Mouse (Mus musculus) liver, postnatal 0 days (tissue): ENCODE results near the gene Cldn3. TPM values are rescaled to one million over a fixed set of nuclear protein-coding genes. Genes with fewer than 3 reads are reported as not detected.

Experiments used
- ATAC-seq: fragments of 200-750 bp; cut with Nextera tagmentation; 2 replicates; pipeline ENCODE4 v1.8.0; 2017; ENCODE audit warnings: mild to moderate bottlenecking, moderate library complexity
- DNase-seq: peaks from one replicate; pipeline ENCODE4 v3.0.0-alpha.2; 2016
- H3K27ac ChIP-seq: fragments of 300-500 bp; sonication (generic); 2 replicates; pipeline ENCODE4 v1.5.1; 2014; ENCODE audit warnings: antibody characterized with exemption, moderate library complexity, mild to moderate bottlenecking, low read depth
- H3K27me3 ChIP-seq: fragments of 300-500 bp; sonication (generic); 2 replicates; pipeline ENCODE4 v1.6.1; 2014; ENCODE audit warnings: low read length, control low read depth, mixed read lengths; ENCODE audit not compliant: insufficient read depth
- H3K36me3 ChIP-seq: fragments of 300-500 bp; sonication (generic); replicated peaks from 2 replicates; pipeline ENCODE4 v1.6.1; 2014; ENCODE audit warnings: mild to moderate bottlenecking, control low read depth, low read length, moderate library complexity, mixed read lengths; ENCODE audit not compliant: insufficient read depth
- H3K4me1 ChIP-seq: fragments of 300-500 bp; sonication (generic); 2 replicates; pipeline ENCODE4 v1.6.1; 2014; ENCODE audit warnings: antibody characterized with exemption, mild to moderate bottlenecking, control low read depth; ENCODE audit not compliant: insufficient read depth
- H3K4me2 ChIP-seq: fragments of 300-500 bp; sonication (generic); 2 replicates; pipeline ENCODE4 v1.6.1; 2014; ENCODE audit warnings: low read depth, mild to moderate bottlenecking, low read length, moderate library complexity, mixed read lengths
- H3K4me3 ChIP-seq: fragments of 300-500 bp; sonication (generic); 2 replicates; pipeline ENCODE4 v1.5.1; 2014; ENCODE audit warnings: low read depth, low read length
- H3K9ac ChIP-seq: fragments of 300-500 bp; sonication (generic); replicated peaks from 2 replicates; pipeline ENCODE4 v1.6.1; 2014; ENCODE audit warnings: mild to moderate bottlenecking, moderate library complexity
- H3K9me3 ChIP-seq: fragments of 300-500 bp; sonication (generic); 2 replicates; pipeline ENCODE4 v1.6.1; 2016; ENCODE audit warnings: mild to moderate bottlenecking, control low read depth, low read length, mixed read lengths
- CTCF ChIP-seq: sonication (generic); IDR thresholded peaks from 2 replicates; pipeline ENCODE4 v1.5.1; 2016; ENCODE audit warnings: antibody characterized with exemption, low read depth
- EP300 ChIP-seq: IDR thresholded peaks from 2 replicates; pipeline ENCODE4 v1.6.1; 2016; ENCODE audit warnings: antibody characterized with exemption, low read depth, mild to moderate bottlenecking
- WGBS: fragments of 180-500 bp; shearing (Covaris S2); extraction: QIAGEN DNeasy Blood & Tissue Kit; methylation state at CpG from one replicate; pipeline ENCODE4 v1.1.7; 2014; ENCODE audit not compliant: insufficient replicate concordance; 5-methylcytosine and 5-hydroxymethylcytosine counted together
- polyA plus RNA-seq: library from polyadenylated mRNA; unstranded; fragments of >200 nt; fragmentation: Nextera tagmentation; extraction: Ambion mirVana; gene quantifications from 2 replicates; pipeline ENCODE4 v1.2.1, GENCODE M21; 2015

Gene Cldn3
- polyA plus RNA-seq, 1 experiment from 2014 or later = 65.0 TPM

DNA sequence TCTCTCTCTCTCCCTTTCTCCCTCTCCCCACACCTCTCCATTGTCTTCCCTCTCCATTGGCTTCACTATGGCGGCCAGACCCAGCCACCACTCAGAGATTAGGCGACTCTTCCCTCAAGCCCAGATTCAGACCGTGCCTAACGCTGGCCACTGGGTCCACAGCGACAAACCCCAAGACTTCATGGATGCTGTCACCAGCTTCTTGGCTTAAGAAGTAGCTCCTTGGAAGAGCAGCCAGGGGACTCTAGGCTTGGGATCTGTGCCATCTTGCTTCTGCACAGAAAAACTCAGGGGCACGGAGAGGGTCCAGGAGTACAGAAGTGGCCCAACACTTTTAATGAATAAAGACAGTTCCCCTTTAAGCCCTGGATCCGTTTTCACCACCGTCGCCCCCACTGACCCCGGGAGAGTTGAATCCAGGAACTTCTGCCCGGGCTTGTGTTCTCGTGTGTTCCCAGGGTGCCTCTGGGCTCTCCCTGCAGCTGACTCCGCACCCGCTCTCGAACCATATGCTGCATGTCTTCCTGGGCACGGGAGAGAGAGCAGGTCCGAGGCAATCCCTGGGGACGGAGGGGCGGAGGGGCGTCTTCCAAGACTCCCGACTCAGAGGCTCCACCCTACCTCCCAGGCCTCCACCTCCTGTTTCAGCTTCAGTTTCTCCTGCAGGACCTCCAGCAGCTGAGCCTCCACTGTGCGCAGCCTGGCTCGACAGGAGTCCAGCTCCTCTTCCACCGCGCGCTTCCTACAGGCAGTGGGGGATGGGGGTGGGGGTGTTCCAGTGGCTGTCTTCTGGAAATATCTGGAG, 26.0 kb downstream of the Cldn3 start:
- H3K27me3 ChIP-seq = no peaks in the 10 kb centered on the region
- TF ChIP-seq CTCF (no peak), EP300 (no peak)
- ATAC-seq = no peak
- WGBS = 72% methylated on average over 24 of the region's 26 CpGs
- H3K4me2 ChIP-seq = peak overlapping the region; percentile 34
- H3K36me3 ChIP-seq = no peaks in the 10 kb centered on the region
- peaks cover 22% of the 10 kb centered on the region for H3K4me1 ChIP-seq
- no peak overlapping the region; the same call in 1 of the 2 replicates for H3K9ac ChIP-seq
- 0 out of 2 replicates have a peak overlapping the region, but pooled peaks have one; percentile 4 for H3K4me3 ChIP-seq
- H3K9me3 ChIP-seq = no peaks in the 10 kb centered on the region
- no peak for DNase-seq
- H3K27ac ChIP-seq = peak overlapping the region; percentile 37

- H3K4me2 ChIP-seq = peak overlapping the region; percentile 34
- TF ChIP-seq CTCF = peak; percentile 85
- TF ChIP-seq EP300 = no peak
- no peaks in the 10 kb centered on the region for H3K27me3 ChIP-seq
- H3K4me3 ChIP-seq = 0 out of 2 replicates have a peak overlapping the region, but pooled peaks have one; percentile 4
- peaks cover 21% of the 10 kb centered on the region for H3K4me1 ChIP-seq
- WGBS = 16% methylated on average over 16 of the region's 16 CpGs
- peak; percentile 85 for DNase-seq
- H3K9me3 ChIP-seq = no peaks in the 10 kb centered on the region
- H3K36me3 ChIP-seq = no peaks in the 10 kb centered on the region
- no peak for ATAC-seq
- no peak overlapping the region for H3K9ac ChIP-seq
- H3K27ac ChIP-seq = peak overlapping the region; percentile 37; the same call in 1 of the 2 replicates
These were observed 26.8 kb downstream of the Cldn3 start for GRCm38 (mm10) chr5:135012671-135013441.

- H3K4me3 ChIP-seq = no peak overlapping the region
- no peaks in the 10 kb centered on the region for H3K9me3 ChIP-seq
- WGBS = 18% methylated on average over 7 of the region's 7 CpGs
- no peak overlapping the region for H3K4me2 ChIP-seq
- H3K36me3 ChIP-seq = no peaks in the 10 kb centered on the region
- peaks cover 8% of the 10 kb centered on the region for H3K4me1 ChIP-seq
- peak; percentile 98 for TF ChIP-seq CTCF
- TF ChIP-seq EP300 = no peak
- DNase-seq = peak; percentile 89
- peak overlapping the region; percentile 24 for H3K27ac ChIP-seq
- H3K9ac ChIP-seq = no peak overlapping the region
- H3K27me3 ChIP-seq = no peaks in the 10 kb centered on the region
- ATAC-seq = peak; percentile 44
These were observed 29.5 kb downstream of the Cldn3 start for GRCm38 (mm10) chr5:135015497-135015896.

GRCm38 (mm10) chr5:135016224-135016759, 30.3 kb downstream of the Cldn3 start:
- H3K4me2 ChIP-seq = no peak overlapping the region
- no peaks in the 10 kb centered on the region for H3K36me3 ChIP-seq
- H3K4me3 ChIP-seq = no peak overlapping the region
- TF ChIP-seq EP300 (0 out of 2 replicates have a peak, but pooled peaks have one; percentile 19), CTCF (peak; percentile 42)
- H3K27ac ChIP-seq = peak overlapping the region; percentile 24; the same call in 1 of the 2 replicates
- H3K4me1 ChIP-seq = peaks cover 4% of the 10 kb centered on the region; the same call in 1 of the 2 replicates
- no peaks in the 10 kb centered on the region for H3K9me3 ChIP-seq
- WGBS = 52% methylated on average over 4 of the region's 4 CpGs
- no peak overlapping the region for H3K9ac ChIP-seq
- ATAC-seq (peak; percentile 64), DNase-seq (peak; percentile 35)
- H3K27me3 ChIP-seq = no peaks in the 10 kb centered on the region

GRCm38 (mm10) chr5:135021814-135022213, 35.8 kb downstream of the Cldn3 start:
- H3K36me3 ChIP-seq = no peaks in the 10 kb centered on the region
- H3K27me3 ChIP-seq = peaks cover 12% of the 10 kb centered on the region
- H3K9ac ChIP-seq = no peak overlapping the region
- H3K4me3 ChIP-seq = no peak overlapping the region
- peaks cover 22% of the 10 kb centered on the region for H3K4me1 ChIP-seq
- H3K27ac ChIP-seq = no peak overlapping the region
- DNase-seq (no peak), ATAC-seq (no peak)
- TF ChIP-seq CTCF = no peak
- no peak for TF ChIP-seq EP300
- 70% methylated on average over 6 of the region's 6 CpGs for WGBS
- H3K4me2 ChIP-seq = no peak overlapping the region
- no peaks in the 10 kb centered on the region for H3K9me3 ChIP-seq
